Mouse (Mus musculus): ENCODE measurements around the gene F13b. TPM values are rescaled to one million over a fixed set of nuclear protein-coding genes. Genes with fewer than 3 reads are reported as not detected.

F13b gene
- polyA plus RNA-seq, 1 experiment from 2014 or later, result 1.5 TPM

Other genes with a start within 250 kb of the F13b start
- gene Crb1, start 124.6 kb upstream of the F13b start, polyA plus RNA-seq (2014; fragmentation: Nextera tagmentation; extraction: Ambion mirVana), result 0.07 and 0.10 TPM in 2 replicates
- gene Zbtb41, start 79.4 kb upstream of the F13b start, polyA plus RNA-seq (2014; fragmentation: Nextera tagmentation; extraction: Ambion mirVana), result 7.8 and 8.2 TPM in 2 replicates
- 16.1 and 19.0 TPM in 2 replicates for gene Aspm, start 46.9 kb upstream of the F13b start, polyA plus RNA-seq (2014; fragmentation: Nextera tagmentation; extraction: Ambion mirVana)
- 0.66 and 0.77 TPM in 2 replicates for gene Cfhr1, start 58.6 kb downstream of the F13b start, polyA plus RNA-seq (2014; fragmentation: Nextera tagmentation; extraction: Ambion mirVana)

Measured in liver, embryonic 11.5 days (tissue).